Mouse (Mus musculus): Measurements from ENCODE around the gene Rab5c.

DNA sequence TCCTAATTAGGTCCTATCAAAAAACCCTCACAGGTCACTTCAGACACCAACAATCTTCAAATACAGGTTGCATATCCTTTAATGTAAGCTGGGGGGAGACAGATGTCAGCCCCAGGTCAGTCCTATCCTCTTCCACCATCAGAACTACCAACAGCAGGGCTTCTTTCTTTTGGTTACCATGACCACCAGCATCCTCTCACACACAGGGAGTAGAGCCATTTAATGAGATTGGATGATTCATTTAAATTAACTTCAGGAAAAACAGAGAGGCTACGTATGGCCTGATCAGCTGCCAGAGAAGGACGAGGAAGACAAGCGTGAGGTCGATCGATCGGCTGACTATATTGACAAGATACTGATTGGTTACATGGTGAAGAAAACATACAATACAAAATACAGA is 23.1 kb downstream of the Rab5c start:
- no peak for TF ChIP-seq CTCF (IDR thresholded peaks at IDR 0.05; ENCODE audit: insufficient read depth, low read depth, low read length)
- no peak for TF ChIP-seq POLR2A (IDR thresholded peaks at IDR 0.05; ENCODE audit: insufficient read depth, low read depth, low read length)
